Mouse (Mus musculus): ENCODE results near the gene Rhoq. TPM values are rescaled to one million over a fixed set of nuclear protein-coding genes. Genes with fewer than 3 reads are reported as not detected.

Gene Rhoq
- polyA plus RNA-seq, 1 experiment from 2014 or later, result 23.8 TPM

- Histone ChIP-seq H3K36me3 (no peaks in the 10 kb centered on the region), H3K4me3 (replicated peaks) (no peak overlapping the region), H3K27ac (no peak overlapping the region), H3K9ac (replicated peaks) (no peak overlapping the region), H3K9me3 (no peaks in the 10 kb centered on the region), H3K27me3 (peaks cover 3% of the 10 kb centered on the region; the same call in 1 of the 2 replicates), H3K4me2 (no peak overlapping the region), H3K4me1 (replicated peaks) (no peaks in the 10 kb centered on the region)
- ATAC-seq (ENCODE audit: insufficient number of reproducible peaks, insufficient read depth, low FRiP score, low TSS enrichment, low read depth), result peak; percentile 66
- 2% methylated on average over 15 of the region's 15 CpGs for WGBS
These were observed 81.5 kb downstream of the Rhoq start for GRCm38 (mm10) chr17:87044364-87044763.

GRCm38 (mm10) chr17:87044796-87045195, 81.9 kb downstream of the Rhoq start:
- no peak overlapping the region for H3K27ac ChIP-seq
- no peak overlapping the region for H3K4me3 ChIP-seq (replicated peaks)
- no peak for ATAC-seq (ENCODE audit: insufficient number of reproducible peaks, insufficient read depth, low FRiP score, low TSS enrichment, low read depth)
- peaks cover 5% of the 10 kb centered on the region; the same call in 1 of the 2 replicates for H3K27me3 ChIP-seq
- H3K36me3 ChIP-seq, result no peaks in the 10 kb centered on the region
- H3K4me2 ChIP-seq, result no peak overlapping the region
- no peak overlapping the region for H3K9ac ChIP-seq (replicated peaks)
- H3K4me1 ChIP-seq (replicated peaks), result no peaks in the 10 kb centered on the region
- 85% methylated on average over 8 of the region's 8 CpGs for WGBS
- no peaks in the 10 kb centered on the region for H3K9me3 ChIP-seq

Other genes with a start within 250 kb of the Rhoq start
- gene Epas1, start 209.4 kb upstream of the Rhoq start, polyA plus RNA-seq (2016; fragmentation: Nextera tagmentation; extraction: Ambion mirVana), result 2.1 and 2.4 TPM in 2 replicates
- gene Tmem247, start 45.7 kb upstream of the Rhoq start, polyA plus RNA-seq (2016; fragmentation: Nextera tagmentation; extraction: Ambion mirVana), result not detected in 2 replicates
- gene Atp6v1e2, start 15.2 kb upstream of the Rhoq start, polyA plus RNA-seq (2016; fragmentation: Nextera tagmentation; extraction: Ambion mirVana), result not detected in 2 replicates
- gene Pigf, start 62.3 kb downstream of the Rhoq start, polyA plus RNA-seq (2016; fragmentation: Nextera tagmentation; extraction: Ambion mirVana), result 32.7 and 39.6 TPM in 2 replicates
- gene Cript, start 62.5 kb downstream of the Rhoq start, polyA plus RNA-seq (2016; fragmentation: Nextera tagmentation; extraction: Ambion mirVana), result 143 and 146 TPM in 2 replicates
- gene Socs5, start 144.6 kb downstream of the Rhoq start, polyA plus RNA-seq (2016; fragmentation: Nextera tagmentation; extraction: Ambion mirVana), result 15.4 and 18.5 TPM in 2 replicates